ENCODE assay signal across 8 mouse cellular contexts in genomic region chrX:75673920-75674665, GRCm38 (mm10).
A peak's percentile ranks its signal among the peaks of the same experiment; 100 is the strongest.
DNase-seq lines count a peak whose midpoint lies in the region; ATAC-seq and TF ChIP-seq lines count a peak whose summit lies in the region.

No protein-coding gene starts in this region.

- no peaks in the 10 kb centered on the region for H3K36me3 ChIP-seq in hindbrain, embryonic 10.5 days
- H3K36me3 ChIP-seq in lung, postnatal 0 days (ENCODE audit: insufficient read depth, low read length), result no peaks in the 10 kb centered on the region

- 15% methylated on average over 23 of the region's 23 CpGs for WGBS in hindbrain, embryonic 10.5 days
- WGBS in lung, postnatal 0 days, result 10% methylated on average over 23 of the region's 23 CpGs

- H3K9me3 ChIP-seq in hindbrain, embryonic 10.5 days, result peaks cover 16% of the 10 kb centered on the region; the same call in 1 of the 2 replicates
- no peaks in the 10 kb centered on the region for H3K9me3 ChIP-seq in lung, postnatal 0 days (ENCODE audit: low read length)

- no peak; the same call in 1 of the 2 replicates for TF ChIP-seq EP300 in lung, postnatal 0 days (IDR thresholded peaks at IDR 0.05)

- H3K27ac ChIP-seq in hindbrain, embryonic 10.5 days, result no peak overlapping the region
- H3K27ac ChIP-seq in lung, postnatal 0 days (ENCODE audit: low read length), result no peak overlapping the region

- H3K4me2 ChIP-seq in lung, postnatal 0 days (replicated peaks; ENCODE audit: low read depth, low read length), result peak overlapping the region; percentile 43

- ATAC-seq in frontal cortex, adult (ENCODE audit: low TSS enrichment), result peak; percentile 98
- peak; percentile 95 for ATAC-seq in lung, postnatal 0 days

- no peaks in the 10 kb centered on the region for H3K27me3 ChIP-seq in hindbrain, embryonic 10.5 days (ENCODE audit: insufficient read depth, poor library complexity, severe bottlenecking)
- H3K27me3 ChIP-seq in lung, postnatal 0 days (replicated peaks; ENCODE audit: insufficient read depth, low read length), result no peaks in the 10 kb centered on the region

- H3K4me3 ChIP-seq in hindbrain, embryonic 10.5 days, result peak overlapping the region; percentile 38
- 0 out of 2 replicates have a peak overlapping the region, but pooled peaks have one; percentile 1 for H3K4me3 ChIP-seq in lung, postnatal 0 days (ENCODE audit: low read depth, low read length)

- TF ChIP-seq CTCF in lung, postnatal 0 days (IDR thresholded peaks at IDR 0.05), result peak; percentile 75

- no peaks in the 10 kb centered on the region for H3K4me1 ChIP-seq in hindbrain, embryonic 10.5 days (replicated peaks)
- H3K4me1 ChIP-seq in lung, postnatal 0 days (ENCODE audit: insufficient read depth, low read depth, low read length), result no peaks in the 10 kb centered on the region

- H3K9ac ChIP-seq in lung, postnatal 0 days (replicated peaks; ENCODE audit: low read depth), result no peak overlapping the region

- peak; percentile 93 for DNase-seq in MN1 (ENCODE audit: low spot score)
- DNase-seq in cerebellum, adult 9-10 months, result peak; percentile 100
- DNase-seq in hindbrain, embryonic 10.5 days (ENCODE audit: low spot score), result peak; percentile 92
- DNase-seq in layer of hippocampus, adult 9-11 months, result peak; percentile 99
- DNase-seq in lung, postnatal 0 days (ENCODE audit: low spot score), result peak; percentile 95
- DNase-seq in ovary, postnatal 14 days (ENCODE audit: low spot score), result peak; percentile 86
- DNase-seq in thymus, postnatal 14 days, result peak; percentile 88
